Mouse (Mus musculus) adrenal gland, postnatal 36 days (tissue): ENCODE measurements around the gene Col7a1. TPM values are rescaled to one million over a fixed set of nuclear protein-coding genes. Genes with fewer than 3 reads are reported as not detected.
A peak's percentile ranks its signal among the peaks of the same experiment; 100 is the strongest.

Experiments used
- DNase-seq, 2 experiments: peaks; one replicate each; pipeline ENCODE4 v3.0.0; 2021; ENCODE audit warnings: mixed read lengths in 1 of 2
- long read RNA-seq, 2 experiments: library from polyadenylated mRNA; stranded (forward); transcript quantifications; one replicate each; pipeline ENCODE4 v2.0.0; 2021; ENCODE audit warnings: borderline sequencing depth in 2 of 2
- total RNA-seq, 2 experiments: library from RNA; stranded (reverse); gene quantifications; 2 replicates each; pipeline ENCODE4 v1.2.3; 2021

Gene Col7a1
- 1 to 10 TPM; 3.9 to 6.0 TPM for total RNA-seq
- long read RNA-seq, experiment 1, partial matches to known transcripts, result 1 of 1 reads
- long read RNA-seq, experiment 1, other reads (novel, unspliced or antisense), result 0 of 1 reads
- long read RNA-seq, experiment 2, partial matches to known transcripts, result 1 of 1 reads
- long read RNA-seq, experiment 2, other reads (novel, unspliced or antisense), result 0 of 1 reads

GRCm38 (mm10) chr9:108953081-108953636, at the start of gene Col7a1:
Gene Col7a1, plus strand, starts transcription at chr9:108953586.
- no peak for DNase-seq

GRCm38 (mm10) chr9:108912308-108912707, 41.1 kb upstream of the Col7a1 start:
- no peak for DNase-seq

GRCm38 (mm10) chr9:108913161-108913560, 40.2 kb upstream of the Col7a1 start:
- peak in 1 of 2 experiments; percentile 20 for DNase-seq

GRCm38 (mm10) chr9:108913621-108914020, 39.8 kb upstream of the Col7a1 start:
- DNase-seq, result no peak

- DNase-seq, result no peak
These were observed 38.9 kb upstream of the Col7a1 start, which contains the start of gene Tmem89 for GRCm38 (mm10) chr9:108914491-108914890. Gene Tmem89, plus strand, starts transcription at chr9:108914619.

GRCm38 (mm10) chr9:108925897-108926296, 27.5 kb upstream of the Col7a1 start:
- peak in 1 of 2 experiments; percentile 47 for DNase-seq

- DNase-seq, result no peak
These were observed 25.0 kb upstream of the Col7a1 start for GRCm38 (mm10) chr9:108928424-108928823.

- DNase-seq, result no peak
These were observed 17.4 kb upstream of the Col7a1 start for GRCm38 (mm10) chr9:108935991-108936390.

GRCm38 (mm10) chr9:108936418-108937364, 16.7 kb upstream of the Col7a1 start, which contains the start of gene Uqcrc1:
Gene Uqcrc1, plus strand, starts transcription at chr9:108936633.
- DNase-seq, result peak; percentile 93 to 95

- no peak for DNase-seq
These were observed 8.3 kb upstream of the Col7a1 start for GRCm38 (mm10) chr9:108945111-108945510.

- no peak for DNase-seq
These were observed 7.8 kb upstream of the Col7a1 start for GRCm38 (mm10) chr9:108945608-108946007.

- no peak for DNase-seq
These were observed 4.0 kb upstream of the Col7a1 start for GRCm38 (mm10) chr9:108949231-108949966.

GRCm38 (mm10) chr9:108949967-108950728, 3.2 kb upstream of the Col7a1 start:
- DNase-seq, result no peak

- DNase-seq, result no peak
These were observed 1.9 kb downstream of the Col7a1 start for GRCm38 (mm10) chr9:108955241-108955640.

GRCm38 (mm10) chr9:108955846-108956245, 2.5 kb downstream of the Col7a1 start:
- no peak for DNase-seq

- no peak for DNase-seq
These were observed 10.2 kb downstream of the Col7a1 start for GRCm38 (mm10) chr9:108963577-108963976.

- DNase-seq, result no peak
These were observed 11.0 kb downstream of the Col7a1 start for GRCm38 (mm10) chr9:108964338-108964737.

GRCm38 (mm10) chr9:108970623-108971022, 17.2 kb downstream of the Col7a1 start:
- DNase-seq, result no peak

- DNase-seq, result no peak
These were observed 23.1 kb downstream of the Col7a1 start for GRCm38 (mm10) chr9:108976483-108976882.

- peak; percentile 37 to 42 for DNase-seq
These were observed 24.6 kb downstream of the Col7a1 start for GRCm38 (mm10) chr9:108977966-108978365.

- DNase-seq, result peak; percentile 74 to 81
These were observed 29.1 kb downstream of the Col7a1 start for GRCm38 (mm10) chr9:108982498-108982897.
